Mouse (Mus musculus): ENCODE data around the gene Rasgrf2.

- no peak for TF ChIP-seq POLR2A (IDR thresholded peaks at IDR 0.05; ENCODE audit: low read depth, low read length)
- no peak for TF ChIP-seq CTCF (conservative IDR thresholded peaks at IDR 0.05; ENCODE audit: insufficient read depth, insufficient read length, low read depth, low read length)
Measured at GRCm38 (mm10) chr13:91915192-91915581, 216.3 kb downstream of the Rasgrf2 start.
